Mouse (Mus musculus): ENCODE data around the gene Gm10577.

The Gm10577 gene

GRCm38 (mm10) chr4:101020596-101020995, at the start of gene Gm10577:
Gene Gm10577, minus strand, starts transcription at chr4:101020696.
- no peak for DNase-seq

- DNase-seq = peak; percentile 31
Measured at GRCm38 (mm10) chr4:101069154-101069971, 48.9 kb upstream of the Gm10577 start.

- DNase-seq = peak; percentile 57
Measured at GRCm38 (mm10) chr4:101068786-101069153, 48.3 kb upstream of the Gm10577 start, which contains the start of gene Raver2. Gene Raver2, plus strand, starts transcription at chr4:101068983.

- no peak for DNase-seq
Measured at GRCm38 (mm10) chr4:101066401-101066800, 45.9 kb upstream of the Gm10577 start.

GRCm38 (mm10) chr4:101062146-101062545, 41.6 kb upstream of the Gm10577 start:
- no peak for DNase-seq

- DNase-seq = no peak
Measured at GRCm38 (mm10) chr4:101046576-101046975, 26.1 kb upstream of the Gm10577 start.

GRCm38 (mm10) chr4:101044149-101044548, 23.7 kb upstream of the Gm10577 start:
- no peak for DNase-seq

- no peak for DNase-seq
Measured at GRCm38 (mm10) chr4:101043691-101044090, 23.2 kb upstream of the Gm10577 start.

GRCm38 (mm10) chr4:101037156-101037555, 16.7 kb upstream of the Gm10577 start:
- DNase-seq = no peak

- no peak for DNase-seq
Measured at GRCm38 (mm10) chr4:101035131-101035530, 14.6 kb upstream of the Gm10577 start.

- no peak for DNase-seq
Measured at GRCm38 (mm10) chr4:101033047-101033446, 12.6 kb upstream of the Gm10577 start.

GRCm38 (mm10) chr4:101027852-101028411, 7.4 kb upstream of the Gm10577 start:
- DNase-seq = no peak

GRCm38 (mm10) chr4:101026995-101027394, 6.5 kb upstream of the Gm10577 start:
- DNase-seq = no peak

GRCm38 (mm10) chr4:101026566-101026965, 6.1 kb upstream of the Gm10577 start:
- no peak for DNase-seq

- DNase-seq = no peak
Measured at GRCm38 (mm10) chr4:101017806-101018205, 2.7 kb downstream of the Gm10577 start.

GRCm38 (mm10) chr4:101009092-101009491, 11.4 kb downstream of the Gm10577 start:
- no peak for DNase-seq

- DNase-seq = no peak
Measured at GRCm38 (mm10) chr4:101008362-101008769, 12.1 kb downstream of the Gm10577 start.

GRCm38 (mm10) chr4:101002961-101003360, 17.5 kb downstream of the Gm10577 start:
- no peak for DNase-seq

- DNase-seq = no peak
Measured at GRCm38 (mm10) chr4:101001073-101001472, 19.4 kb downstream of the Gm10577 start.

- DNase-seq = no peak
Measured at GRCm38 (mm10) chr4:101000622-101001021, 19.9 kb downstream of the Gm10577 start.

- DNase-seq = no peak
Measured at GRCm38 (mm10) chr4:100998906-100999305, 21.6 kb downstream of the Gm10577 start.

- peak; percentile 43 for DNase-seq
Measured at GRCm38 (mm10) chr4:100998145-100998544, 22.4 kb downstream of the Gm10577 start.

GRCm38 (mm10) chr4:100996060-100996651, 24.3 kb downstream of the Gm10577 start:
- no peak for DNase-seq

GRCm38 (mm10) chr4:100995617-100996016, 24.9 kb downstream of the Gm10577 start:
- no peak for DNase-seq

All from kidney, adult 18-20 months (tissue).